Mouse (Mus musculus) heart, adult 2 months (tissue): Measurements from ENCODE around the gene Ell.

ENCODE experiments used
- CTCF ChIP-seq: fragments of 200-600 bp; IDR thresholded peaks from 2 replicates; pipeline ENCODE4 v1.8.1; 2022; ENCODE audit warnings: antibody characterized with exemption, mild to moderate bottlenecking, moderate library complexity
- EP300 ChIP-seq: fragments of 200-500 bp; IDR thresholded peaks from 2 replicates; pipeline ENCODE4 v1.6.1; 2011; ENCODE audit warnings: low read depth, low read length, control low read depth; ENCODE audit not compliant: insufficient read depth
- POLR2A ChIP-seq: fragments of 200-500 bp; IDR thresholded peaks from 2 replicates; pipeline ENCODE4 v1.6.1; 2011; ENCODE audit warnings: mild to moderate bottlenecking, low read depth, low read length, control low read depth; ENCODE audit not compliant: insufficient read depth

- TF ChIP-seq CTCF (no peak), POLR2A (no peak), EP300 (no peak)
Measured at GRCm38 (mm10) chr8:70540013-70540506, 803 bp downstream of the Ell start.
